Mouse (Mus musculus): ENCODE results near the gene Slc16a4. TPM values are rescaled to one million over a fixed set of nuclear protein-coding genes. Genes with fewer than 3 reads are reported as not detected.

Slc16a4 gene
- polyA plus RNA-seq, 1 experiment from 2014 or later = 4.5 TPM

DNA sequence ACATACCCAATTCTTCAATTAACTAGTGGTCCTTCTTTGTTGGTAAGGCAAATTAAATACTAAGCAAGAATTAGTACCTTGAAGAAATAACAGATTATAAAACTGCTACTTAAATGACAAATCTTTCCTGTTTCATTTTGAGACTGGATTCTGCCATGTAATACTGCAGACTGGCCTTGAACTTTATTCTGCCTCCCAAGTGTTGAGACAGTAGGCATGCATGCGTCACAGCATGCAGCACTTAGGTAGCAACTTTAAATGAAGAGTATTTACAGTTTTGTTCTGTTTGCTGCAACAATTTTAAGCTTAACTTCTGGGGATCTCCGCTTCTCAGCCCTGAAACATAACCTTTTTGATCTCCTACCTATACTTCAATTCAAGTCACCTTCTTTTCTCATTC lies 30.1 kb downstream of the Slc16a4 start:
- no peaks in the 10 kb centered on the region for H3K27me3 ChIP-seq (ENCODE audit: control insufficient read depth, insufficient read depth, low read length)
- H3K36me3 ChIP-seq (ENCODE audit: control insufficient read depth, insufficient read depth, low read length) = peaks cover 8% of the 10 kb centered on the region; the same call in 1 of the 2 replicates
- no peak overlapping the region for H3K27ac ChIP-seq (replicated peaks; ENCODE audit: low read depth, low read length)
- peaks cover 9% of the 10 kb centered on the region for H3K4me1 ChIP-seq (ENCODE audit: control insufficient read depth, insufficient read depth, low read length)
- ATAC-seq (ENCODE audit: insufficient number of reproducible peaks, low FRiP score, low TSS enrichment, low read depth) (no peak), DNase-seq (ENCODE audit: low spot score) (no peak)
- H3K4me3 ChIP-seq (ENCODE audit: low read depth, low read length) = no peak overlapping the region
- no peak overlapping the region for H3K4me2 ChIP-seq (ENCODE audit: low read depth, severe bottlenecking)
- no peaks in the 10 kb centered on the region for H3K9me3 ChIP-seq (ENCODE audit: control insufficient read depth, low read length)
- H3K9ac ChIP-seq (ENCODE audit: low read length) = no peak overlapping the region
- 96% methylated on average over 2 of the region's 2 CpGs for WGBS

DNA sequence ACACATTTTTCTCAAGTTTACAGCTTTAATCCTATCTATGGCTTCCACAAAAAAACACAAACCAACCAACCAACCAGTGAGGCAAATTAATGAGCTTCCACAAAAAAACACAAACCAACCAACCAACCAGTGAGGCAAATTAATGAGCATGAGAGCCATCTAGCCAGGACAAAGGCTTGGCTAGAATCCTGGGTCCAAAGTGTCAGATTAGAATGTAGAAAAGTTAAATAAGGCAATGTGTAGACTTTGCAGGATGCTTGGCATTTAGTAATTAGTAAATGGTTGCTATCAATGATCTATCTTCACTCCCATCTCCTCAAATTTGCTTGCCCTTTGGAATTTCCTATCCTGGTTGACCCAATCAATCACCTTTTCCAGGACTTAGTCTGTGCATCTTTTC lies 30.7 kb downstream of the Slc16a4 start:
- peaks cover 9% of the 10 kb centered on the region for H3K4me1 ChIP-seq (ENCODE audit: control insufficient read depth, insufficient read depth, low read length)
- DNase-seq (ENCODE audit: low spot score) (no peak), ATAC-seq (ENCODE audit: insufficient number of reproducible peaks, low FRiP score, low TSS enrichment, low read depth) (no peak)
- H3K27me3 ChIP-seq (ENCODE audit: control insufficient read depth, insufficient read depth, low read length) = no peaks in the 10 kb centered on the region
- H3K36me3 ChIP-seq (ENCODE audit: control insufficient read depth, insufficient read depth, low read length) = peaks cover 8% of the 10 kb centered on the region; the same call in 1 of the 2 replicates
- no peak overlapping the region for H3K9ac ChIP-seq (ENCODE audit: low read length)
- no peaks in the 10 kb centered on the region for H3K9me3 ChIP-seq (ENCODE audit: control insufficient read depth, low read length)
- no peak overlapping the region for H3K4me2 ChIP-seq (ENCODE audit: low read depth, severe bottlenecking)
- no peak overlapping the region for H3K27ac ChIP-seq (replicated peaks; ENCODE audit: low read depth, low read length)
- H3K4me3 ChIP-seq (ENCODE audit: low read depth, low read length) = no peak overlapping the region

DNA sequence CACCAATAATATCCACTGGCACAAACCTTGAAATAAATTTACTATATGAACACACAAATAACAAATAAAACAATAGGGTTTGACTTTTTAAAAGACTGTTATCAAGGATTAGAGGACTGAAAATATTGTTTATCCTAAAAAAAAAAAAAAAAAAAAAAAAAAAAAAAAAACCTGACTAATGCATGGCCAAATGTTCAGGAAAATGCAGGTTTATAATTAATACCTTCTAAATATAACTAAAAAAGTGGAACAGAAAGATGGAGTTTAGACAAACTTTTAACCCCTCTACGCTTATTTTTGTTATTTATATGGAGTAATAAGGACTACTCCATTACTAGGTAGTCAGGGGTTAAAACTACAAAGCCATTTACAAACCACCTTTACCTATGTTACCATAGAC lies 35.4 kb downstream of the Slc16a4 start:
- Histone ChIP-seq H3K27ac (replicated peaks; ENCODE audit: low read depth, low read length) (no peak overlapping the region), H3K4me2 (ENCODE audit: low read depth, severe bottlenecking) (no peak overlapping the region), H3K9me3 (ENCODE audit: control insufficient read depth, low read length) (no peaks in the 10 kb centered on the region), H3K27me3 (ENCODE audit: control insufficient read depth, insufficient read depth, low read length) (no peaks in the 10 kb centered on the region), H3K4me1 (ENCODE audit: control insufficient read depth, insufficient read depth, low read length) (peaks cover 24% of the 10 kb centered on the region), H3K4me3 (ENCODE audit: low read depth, low read length) (no peak overlapping the region), H3K9ac (ENCODE audit: low read length) (no peak overlapping the region), H3K36me3 (ENCODE audit: control insufficient read depth, insufficient read depth, low read length) (peaks cover 19% of the 10 kb centered on the region; the same call in 1 of the 2 replicates)
- no peak for DNase-seq (ENCODE audit: low spot score)
- 96% methylated on average over 1 of the region's 1 CpGs for WGBS
- ATAC-seq (ENCODE audit: insufficient number of reproducible peaks, low FRiP score, low TSS enrichment, low read depth) = no peak

DNA sequence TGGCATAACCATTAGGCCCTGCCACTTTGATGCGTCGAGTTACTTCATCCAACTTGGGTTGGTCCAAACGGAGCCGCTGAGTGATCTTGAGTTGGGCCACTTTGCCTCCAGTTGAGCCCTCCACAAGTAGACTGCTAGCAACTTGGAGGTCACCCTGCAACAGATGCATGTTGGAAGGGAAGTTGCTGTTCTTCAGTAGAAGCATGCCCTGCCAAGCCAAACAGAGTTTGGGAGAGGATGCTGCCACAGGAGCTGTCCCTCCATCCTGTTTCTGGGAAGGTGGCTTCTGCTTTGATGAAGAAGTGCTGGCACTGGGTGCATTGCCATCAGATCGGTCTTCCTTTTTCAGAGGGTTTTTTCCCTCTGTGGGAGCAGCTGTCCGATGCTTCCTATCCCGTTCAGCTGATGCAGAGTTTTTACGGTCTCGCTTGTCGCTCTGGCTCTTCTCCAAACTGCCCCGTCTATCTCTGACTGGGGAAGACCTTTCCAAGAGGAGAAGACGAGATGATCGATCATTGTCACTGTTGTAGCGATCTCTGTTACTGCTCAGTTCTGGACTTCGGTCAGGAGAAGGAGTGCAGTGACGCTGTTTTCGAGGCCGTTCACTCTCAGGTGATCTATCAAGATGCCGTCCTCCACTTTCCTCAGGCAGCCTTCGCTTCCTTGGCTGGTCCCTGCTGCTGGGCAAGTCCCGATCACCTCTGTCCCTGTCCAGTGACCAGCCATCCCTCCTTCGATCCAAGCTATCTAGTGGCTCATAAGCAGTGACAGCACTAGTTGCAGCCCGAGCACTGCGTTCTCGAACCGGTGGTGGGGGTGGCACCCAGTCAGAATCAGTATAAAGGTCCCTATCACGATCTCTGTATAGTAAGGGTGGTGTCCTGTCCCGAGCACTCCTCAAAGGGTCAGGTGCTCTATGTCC lies 39.7 kb downstream of the Slc16a4 start:
- Histone ChIP-seq H3K9me3 (ENCODE audit: control insufficient read depth, low read length) (no peaks in the 10 kb centered on the region), H3K27ac (replicated peaks; ENCODE audit: low read depth, low read length) (no peak overlapping the region), H3K36me3 (ENCODE audit: control insufficient read depth, insufficient read depth, low read length) (peaks cover 14% of the 10 kb centered on the region; the same call in 1 of the 2 replicates), H3K4me2 (ENCODE audit: low read depth, severe bottlenecking) (peak overlapping the region; percentile 87), H3K4me3 (ENCODE audit: low read depth, low read length) (peak overlapping the region; percentile 88), H3K27me3 (ENCODE audit: control insufficient read depth, insufficient read depth, low read length) (no peaks in the 10 kb centered on the region), H3K4me1 (ENCODE audit: control insufficient read depth, insufficient read depth, low read length) (peaks cover 17% of the 10 kb centered on the region), H3K9ac (ENCODE audit: low read length) (0 out of 2 replicates have a peak overlapping the region, but pooled peaks have one; percentile 34)
- ATAC-seq (ENCODE audit: insufficient number of reproducible peaks, low FRiP score, low TSS enrichment, low read depth) = no peak
- 70% methylated on average over 28 of the region's 28 CpGs for WGBS
- DNase-seq (ENCODE audit: low spot score) = no peak

DNA sequence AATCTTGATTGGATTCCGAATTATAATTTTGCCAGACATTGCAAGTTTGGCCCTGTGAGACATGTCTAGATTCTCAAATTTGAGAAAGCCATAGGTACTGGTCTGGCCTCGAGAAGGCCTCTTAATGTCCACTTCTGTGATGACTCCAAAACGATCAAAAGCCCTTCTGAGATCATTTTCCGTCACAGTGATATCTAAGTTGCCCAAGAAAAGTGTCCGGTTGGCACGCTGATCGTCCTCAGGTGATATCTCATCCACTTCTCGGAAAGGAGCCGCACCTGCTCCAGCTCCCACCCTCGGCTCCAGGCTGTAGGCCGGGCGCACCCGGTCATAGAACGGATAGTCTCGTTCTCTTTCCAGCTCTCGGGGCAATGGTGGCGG lies 40.7 kb downstream of the Slc16a4 start:
- Histone ChIP-seq H3K4me3 (ENCODE audit: low read depth, low read length) (peak overlapping the region; percentile 88), H3K27me3 (ENCODE audit: control insufficient read depth, insufficient read depth, low read length) (no peaks in the 10 kb centered on the region), H3K9me3 (ENCODE audit: control insufficient read depth, low read length) (no peaks in the 10 kb centered on the region), H3K9ac (ENCODE audit: low read length) (peak overlapping the region; percentile 90), H3K27ac (replicated peaks; ENCODE audit: low read depth, low read length) (no peak overlapping the region), H3K4me2 (ENCODE audit: low read depth, severe bottlenecking) (peak overlapping the region; percentile 87), H3K4me1 (ENCODE audit: control insufficient read depth, insufficient read depth, low read length) (peaks cover 17% of the 10 kb centered on the region), H3K36me3 (ENCODE audit: control insufficient read depth, insufficient read depth, low read length) (peaks cover 11% of the 10 kb centered on the region; the same call in 1 of the 2 replicates)
- DNase-seq (ENCODE audit: low spot score) (no peak), ATAC-seq (ENCODE audit: insufficient number of reproducible peaks, low FRiP score, low TSS enrichment, low read depth) (no peak)
- WGBS = 27% methylated on average over 17 of the region's 17 CpGs

DNA sequence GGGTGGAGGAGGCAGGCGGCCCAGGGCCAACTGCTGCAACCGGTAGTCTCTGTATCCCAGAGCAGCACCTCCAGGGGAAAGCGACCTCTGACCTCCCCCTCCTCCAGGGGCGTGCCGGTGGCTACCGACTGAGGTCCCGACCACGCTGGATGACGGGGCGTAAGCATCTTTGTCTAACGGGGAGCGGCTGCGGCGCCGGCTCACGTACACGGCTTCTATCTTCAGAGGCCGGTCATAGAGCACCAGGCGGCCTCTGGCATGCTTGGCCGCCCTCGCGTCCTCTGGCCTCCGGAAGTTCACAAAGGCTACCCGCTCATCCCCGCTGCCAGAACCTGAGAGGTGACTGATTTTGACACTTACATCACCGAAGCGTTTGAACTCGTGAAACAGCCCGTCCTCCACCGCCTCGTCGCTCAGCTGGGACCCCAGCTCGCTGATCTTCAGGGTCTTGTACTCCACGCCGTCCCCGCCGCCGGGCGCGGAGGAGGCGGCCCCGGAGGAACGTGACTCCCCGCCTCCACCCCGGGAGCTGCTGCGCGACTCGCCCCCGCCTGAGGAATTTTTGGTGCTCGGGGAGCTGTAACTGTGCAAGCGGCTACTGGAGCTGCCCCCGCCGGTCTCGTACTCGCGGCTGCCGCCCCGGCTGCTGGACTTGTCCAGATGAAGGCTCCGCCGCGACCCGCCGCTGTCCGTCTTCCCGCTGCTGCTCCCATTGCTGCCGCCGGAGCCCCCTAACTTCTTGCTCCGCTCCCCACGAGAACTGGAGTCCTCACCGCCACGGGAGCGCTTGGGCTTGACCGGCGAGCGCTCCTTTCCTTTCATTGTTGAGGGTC lies 41.3 kb downstream of the Slc16a4 start:
- ATAC-seq (ENCODE audit: insufficient number of reproducible peaks, low FRiP score, low TSS enrichment, low read depth) = peak; percentile 0; the same call in 1 of the 2 replicates
- DNase-seq (ENCODE audit: low spot score) = peak; percentile 73
- peak overlapping the region; percentile 88 for H3K4me3 ChIP-seq (ENCODE audit: low read depth, low read length)
- peak overlapping the region; percentile 97 for H3K27ac ChIP-seq (replicated peaks; ENCODE audit: low read depth, low read length)
- H3K27me3 ChIP-seq (ENCODE audit: control insufficient read depth, insufficient read depth, low read length) = no peaks in the 10 kb centered on the region
- H3K9me3 ChIP-seq (ENCODE audit: control insufficient read depth, low read length) = no peaks in the 10 kb centered on the region
- H3K36me3 ChIP-seq (ENCODE audit: control insufficient read depth, insufficient read depth, low read length) = peaks cover 11% of the 10 kb centered on the region; the same call in 1 of the 2 replicates
- peak overlapping the region; percentile 90 for H3K9ac ChIP-seq (ENCODE audit: low read length)
- peaks cover 17% of the 10 kb centered on the region for H3K4me1 ChIP-seq (ENCODE audit: control insufficient read depth, insufficient read depth, low read length)
- H3K4me2 ChIP-seq (ENCODE audit: low read depth, severe bottlenecking) = peak overlapping the region; percentile 87
- under 1% methylated on average over 75 of the region's 75 CpGs for WGBS

DNA sequence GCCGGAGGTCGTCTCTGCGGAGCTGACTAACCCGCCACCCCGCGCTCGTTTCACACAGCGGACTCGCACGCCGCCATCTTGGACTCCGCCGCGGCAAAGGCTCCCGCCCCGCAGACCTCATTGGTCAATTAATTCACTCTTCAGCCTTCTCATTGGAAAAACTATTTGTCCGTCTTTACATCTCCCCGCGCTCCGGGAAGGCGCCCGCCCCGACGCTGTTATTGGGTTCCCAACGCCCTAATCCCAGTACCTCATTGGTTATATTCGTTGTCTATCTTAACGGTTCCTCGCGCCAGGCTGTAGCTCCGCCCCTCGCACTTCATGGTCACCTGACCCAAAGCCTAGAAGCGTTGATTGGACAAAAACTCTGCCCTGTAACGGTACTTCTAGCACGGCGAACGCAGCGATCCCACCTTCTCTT lies 41.9 kb downstream of the Slc16a4 start:
- peak overlapping the region; percentile 93 for H3K9ac ChIP-seq (ENCODE audit: low read length)
- no peaks in the 10 kb centered on the region for H3K9me3 ChIP-seq (ENCODE audit: control insufficient read depth, low read length)
- peak overlapping the region; percentile 88 for H3K4me3 ChIP-seq (ENCODE audit: low read depth, low read length)
- peak; percentile 96 for ATAC-seq (ENCODE audit: insufficient number of reproducible peaks, low FRiP score, low TSS enrichment, low read depth)
- peak overlapping the region; percentile 24; the same call in 1 of the 2 replicates for H3K4me2 ChIP-seq (ENCODE audit: low read depth, severe bottlenecking)
- H3K4me1 ChIP-seq (ENCODE audit: control insufficient read depth, insufficient read depth, low read length) = peaks cover 17% of the 10 kb centered on the region
- peaks cover 11% of the 10 kb centered on the region; the same call in 1 of the 2 replicates for H3K36me3 ChIP-seq (ENCODE audit: control insufficient read depth, insufficient read depth, low read length)
- WGBS = under 1% methylated on average over 37 of the region's 37 CpGs
- H3K27ac ChIP-seq (replicated peaks; ENCODE audit: low read depth, low read length) = peak overlapping the region; percentile 97
- H3K27me3 ChIP-seq (ENCODE audit: control insufficient read depth, insufficient read depth, low read length) = no peaks in the 10 kb centered on the region
- DNase-seq (ENCODE audit: low spot score) = peak; percentile 95

Measured in limb, embryonic 11.5 days (tissue).